ENCODE assay signal across 13 mouse cellular contexts in genomic region chr9:62337924-62338635, GRCm38 (mm10). TPM values are rescaled to one million over a fixed set of nuclear protein-coding genes. Genes with fewer than 3 reads are reported as not detected.
A peak's percentile ranks its signal among the peaks of the same experiment; 100 is the strongest.
DNase-seq lines count a peak whose midpoint lies in the region; ATAC-seq and TF ChIP-seq lines count a peak whose summit lies in the region.
"Had no signal": no experiment of that assay in that cellular context is flagged by ENCODE, and none has a peak within 500 bp of the region (broad histone marks: within the 10 kb centered on the region; RNA-seq: fewer than 3 reads in every experiment).

No protein-coding gene starts in this region.

- peak; percentile 38; the same call in 1 of the 2 replicates for TF ChIP-seq EP300 in lung, postnatal 0 days (IDR thresholded peaks at IDR 0.05)

- H3K27me3 ChIP-seq in kidney, adult 2 months (replicated peaks; ENCODE audit: control insufficient read depth, insufficient read depth, low read length): no peaks in the 10 kb centered on the region
- H3K27me3 ChIP-seq in lung, postnatal 0 days (replicated peaks; ENCODE audit: insufficient read depth, low read length): no peaks in the 10 kb centered on the region
- H3K27me3 ChIP-seq: embryonic facial prominence, embryonic 15.5 days; intestine, embryonic 15.5 days had no signal

- DNase-seq in adrenal gland, adult 2 months: peak; percentile 27
- DNase-seq in adrenal gland, postnatal 4 days (ENCODE audit: low spot score in 2 of 2): no peak
- DNase-seq in kidney, adult 2 months: peak; percentile 85
- no peak for DNase-seq in kidney, adult 18-20 months
- peak; percentile 58 to 70 for DNase-seq in cerebellum, postnatal 36 days
- peak; percentile 60 for DNase-seq in lung, postnatal 0 days (ENCODE audit: low spot score)
- DNase-seq in layer of hippocampus, adult 8-10 months (ENCODE audit: low spot score in 2 of 2): no peak
- DNase-seq: gastrocnemius, postnatal 10 days; left cerebral cortex, postnatal 4 days had no signal

- no peaks in the 10 kb centered on the region for H3K36me3 ChIP-seq in kidney, adult 2 months (ENCODE audit: control insufficient read depth, insufficient read depth, low read length)
- no peaks in the 10 kb centered on the region for H3K36me3 ChIP-seq in lung, postnatal 0 days (ENCODE audit: insufficient read depth, low read length)
- H3K36me3 ChIP-seq: embryonic facial prominence, embryonic 15.5 days; intestine, embryonic 15.5 days had no signal

- 52% methylated on average over 4 of the region's 4 CpGs for WGBS in kidney, adult 2 months
- WGBS in lung, postnatal 0 days: 41% methylated on average over 4 of the region's 4 CpGs

- H3K4me2 ChIP-seq in lung, postnatal 0 days (replicated peaks; ENCODE audit: low read depth, low read length): no peak overlapping the region
- H3K4me2 ChIP-seq: embryonic facial prominence, embryonic 15.5 days; intestine, embryonic 15.5 days had no signal

- no peak overlapping the region for H3K9ac ChIP-seq in lung, postnatal 0 days (replicated peaks; ENCODE audit: low read depth)
- H3K9ac ChIP-seq: embryonic facial prominence, embryonic 15.5 days; intestine, embryonic 15.5 days had no signal

- no peak for TF ChIP-seq CTCF in kidney, adult 2 months (conservative IDR thresholded peaks at IDR 0.05; ENCODE audit: insufficient read depth, insufficient read length, low read depth, low read length)
- TF ChIP-seq CTCF in lung, postnatal 0 days (IDR thresholded peaks at IDR 0.05): no peak

- no peaks in the 10 kb centered on the region; the same call in 1 of the 2 replicates for H3K4me1 ChIP-seq in kidney, adult 2 months (ENCODE audit: control insufficient read depth, insufficient read depth, low read length)
- no peaks in the 10 kb centered on the region for H3K4me1 ChIP-seq in lung, postnatal 0 days (ENCODE audit: insufficient read depth, low read depth, low read length)
- H3K4me1 ChIP-seq: intestine, embryonic 15.5 days had no signal

- H3K4me3 ChIP-seq in kidney, adult 2 months (ENCODE audit: insufficient read depth, low read depth, low read length): no peak overlapping the region
- H3K4me3 ChIP-seq in lung, postnatal 0 days (ENCODE audit: low read depth, low read length): no peak overlapping the region
- H3K4me3 ChIP-seq: embryonic facial prominence, embryonic 15.5 days; intestine, embryonic 15.5 days had no signal

- H3K27ac ChIP-seq in kidney, adult 2 months (ENCODE audit: insufficient read depth, low read depth, low read length): no peak overlapping the region
- no peak overlapping the region for H3K27ac ChIP-seq in lung, postnatal 0 days (ENCODE audit: low read length)
- H3K27ac ChIP-seq: embryonic facial prominence, embryonic 15.5 days; intestine, embryonic 15.5 days had no signal

- no peak for TF ChIP-seq POLR2A in kidney, adult 2 months (IDR thresholded peaks at IDR 0.05; ENCODE audit: low read depth, low read length)

- no peaks in the 10 kb centered on the region for H3K9me3 ChIP-seq in lung, postnatal 0 days (ENCODE audit: low read length)
- H3K9me3 ChIP-seq: embryonic facial prominence, embryonic 15.5 days; intestine, embryonic 15.5 days had no signal

- no peak for ATAC-seq in lung, postnatal 0 days
- ATAC-seq in frontal cortex, adult (ENCODE audit: low TSS enrichment): no peak
- ATAC-seq: intestine, embryonic 15.5 days had no signal

RNA-seq across cellular contexts. Expression of gene Anp32a, which starts 3.0 kb away (rescaled TPM):
- 100 to 1,000 TPM; 278 to 501 TPM for total RNA-seq in adrenal gland, adult 2 months (2021)
- 8.0 and 9.8 TPM in 2 replicates for polyA plus RNA-seq in adrenal gland, adult 2 months (2012; rRNA removed)
- total RNA-seq in adrenal gland, postnatal 4 days (2021): 100 to 1,000 TPM; 437 to 471 TPM
- 32.0 and 61.3 TPM in 2 replicates for polyA plus RNA-seq in kidney, adult 2 months (2012; rRNA removed)
- polyA plus RNA-seq in lung, postnatal 0 days (2015; fragmentation: Nextera tagmentation; extraction: Ambion mirVana): 101 and 141 TPM in 2 replicates
- total RNA-seq in layer of hippocampus, adult 8-10 months (2022): 100 to 1,000 TPM; 303 to 406 (median 351) TPM

RNA-seq across cellular contexts. Expression of gene Spesp1, which starts 56.1 kb away (rescaled TPM):
- total RNA-seq in adrenal gland, adult 2 months (2021): not detected
- not detected in 2 replicates for polyA plus RNA-seq in adrenal gland, adult 2 months (2012; rRNA removed)
- not detected for total RNA-seq in adrenal gland, postnatal 4 days (2021)
- polyA plus RNA-seq in kidney, adult 2 months (2012; rRNA removed): 0.08 TPM in 1 of 2 replicates, not detected in the other
- not detected in 2 replicates for polyA plus RNA-seq in lung, postnatal 0 days (2015; fragmentation: Nextera tagmentation; extraction: Ambion mirVana)
- total RNA-seq in layer of hippocampus, adult 8-10 months (2022): under 1 TPM; 0.14 to 0.21 (median 0.20) TPM
- total RNA-seq: gastrocnemius, postnatal 10 days; left cerebral cortex, postnatal 4 days; megakaryocyte progenitor cell, adult 5-6 weeks had no signal
- polyA plus RNA-seq: embryonic facial prominence, embryonic 15.5 days; intestine, embryonic 15.5 days had no signal

Comparison
In these comparisons a context has a peak if more than half of its experiments do, and no peak if none do; other contexts are left out.
1. DNase-seq: peak in adrenal gland, adult 2 months (single experiment), kidney, adult 2 months (single experiment), cerebellum, postnatal 36 days (2 of 2) and lung, postnatal 0 days (single experiment); none in adrenal gland, postnatal 4 days (0 of 2), kidney, adult 18-20 months (single experiment) and layer of hippocampus, adult 8-10 months (0 of 2).